Mouse (Mus musculus) cortical plate, adult 2 months (tissue): Measurements from ENCODE around the gene Zfp473.
A peak's percentile ranks its signal among the peaks of the same experiment; 100 is the strongest.

Source experiments
- CTCF ChIP-seq: fragments of 200-500 bp; IDR thresholded peaks from 2 replicates; pipeline ENCODE4 v1.5.1; 2011; ENCODE audit warnings: mild to moderate bottlenecking, control low read depth, low read length; ENCODE audit not compliant: insufficient read depth; ENCODE audit errors: extremely low read depth
- POLR2A ChIP-seq: fragments of 200-500 bp; IDR thresholded peaks from 2 replicates; pipeline ENCODE4 v1.6.1; 2011; ENCODE audit warnings: mild to moderate bottlenecking, low read length, control low read depth; ENCODE audit not compliant: insufficient read depth; ENCODE audit errors: extremely low read depth

DNA sequence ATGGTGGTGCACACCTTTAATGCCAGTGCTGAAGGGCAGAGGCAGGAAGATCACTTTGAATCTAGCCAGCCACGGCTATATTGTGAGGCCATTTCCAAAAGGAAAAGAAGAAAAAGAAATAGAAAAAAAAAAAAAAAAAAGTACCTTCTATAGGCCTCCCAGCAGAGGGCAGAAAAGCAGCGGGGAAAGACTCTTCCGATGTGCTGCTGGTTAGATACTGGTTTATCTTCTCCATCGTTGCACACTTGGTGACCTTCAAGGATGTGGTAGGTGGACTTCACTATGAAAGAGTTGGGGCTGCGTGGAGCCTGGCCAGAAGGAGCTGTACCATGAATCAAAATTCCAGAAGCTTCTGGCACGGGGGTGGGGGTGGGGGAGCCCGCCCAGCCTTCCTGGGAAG lies 26.5 kb downstream of the Zfp473 start:
- TF ChIP-seq CTCF (peak; percentile 60), POLR2A (no peak)
